In the genomic region with DNA sequence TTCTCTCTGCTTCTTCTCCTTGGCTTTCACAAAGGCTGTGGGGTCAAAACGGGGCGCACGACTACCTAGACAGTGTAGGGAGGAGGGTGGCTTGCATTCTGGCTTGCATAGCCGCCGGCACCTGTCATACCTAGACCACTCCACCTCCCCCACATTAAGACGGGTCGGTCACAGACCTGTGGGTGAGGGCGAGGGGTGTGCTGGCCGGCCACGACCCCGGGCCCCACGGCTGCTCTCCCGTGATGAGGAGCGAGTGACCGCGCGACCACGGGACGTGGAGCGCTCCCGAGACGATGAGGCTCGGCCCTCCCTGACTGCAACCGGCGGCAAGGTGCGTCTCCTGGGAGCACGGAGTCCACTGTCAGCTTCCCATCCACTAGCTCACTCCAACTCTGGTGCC, we compare ENCODE assay signal across 8 mouse cellular contexts. TPM values are rescaled to one million over a fixed set of nuclear protein-coding genes. Genes with fewer than 3 reads are reported as not detected.
DNase-seq lines count a peak whose midpoint lies in the region; ATAC-seq and TF ChIP-seq lines count a peak whose summit lies in the region.

No protein-coding gene starts in this region.

- peaks cover 25% of the 10 kb centered on the region for H3K27me3 ChIP-seq in heart, embryonic 13.5 days (replicated peaks)
- H3K27me3 ChIP-seq in hindbrain, embryonic 10.5 days (ENCODE audit: insufficient read depth, poor library complexity, severe bottlenecking) = peaks cover 27% of the 10 kb centered on the region
- peaks cover 14% of the 10 kb centered on the region for H3K27me3 ChIP-seq in liver, postnatal 0 days (ENCODE audit: insufficient read depth, low read length)

- H3K4me2 ChIP-seq in heart, embryonic 13.5 days = peak overlapping the region; percentile 80
- H3K4me2 ChIP-seq in liver, postnatal 0 days (ENCODE audit: low read depth, low read length) = 0 out of 2 replicates have a peak overlapping the region, but pooled peaks have one; percentile 72

- H3K9ac ChIP-seq in heart, embryonic 13.5 days = no peak overlapping the region; the same call in 1 of the 2 replicates
- no peak overlapping the region for H3K9ac ChIP-seq in liver, postnatal 0 days (replicated peaks)

- TF ChIP-seq EP300 in liver, postnatal 0 days (IDR thresholded peaks at IDR 0.05; ENCODE audit: low read depth) = no peak

- no peak for TF ChIP-seq POLR2A in cortical plate, adult 2 months (IDR thresholded peaks at IDR 0.05; ENCODE audit: extremely low read depth, insufficient read depth, low read length)

- peaks cover 23% of the 10 kb centered on the region for H3K4me1 ChIP-seq in heart, embryonic 13.5 days
- H3K4me1 ChIP-seq in cortical plate, adult 2 months (ENCODE audit: control insufficient read depth, insufficient read depth, low read length) = peaks cover 1% of the 10 kb centered on the region; the same call in 1 of the 2 replicates
- H3K4me1 ChIP-seq in hindbrain, embryonic 10.5 days (replicated peaks) = peaks cover 28% of the 10 kb centered on the region
- H3K4me1 ChIP-seq in liver, postnatal 0 days (ENCODE audit: insufficient read depth) = peaks cover 22% of the 10 kb centered on the region

- TF ChIP-seq CTCF in cortical plate, adult 2 months (IDR thresholded peaks at IDR 0.05; ENCODE audit: extremely low read depth, insufficient read depth, low read length) = no peak
- TF ChIP-seq CTCF in liver, postnatal 0 days (IDR thresholded peaks at IDR 0.05; ENCODE audit: low read depth) = no peak

- no peak for DNase-seq in heart, adult 9 months (ENCODE audit: low spot score in 2 of 2)
- no peak for DNase-seq in hindbrain, embryonic 10.5 days (ENCODE audit: low spot score)
- DNase-seq in liver, postnatal 0 days = no peak
- DNase-seq in spleen, adult 12 weeks (ENCODE audit: low spot score) = no peak
- no peak for DNase-seq in layer of hippocampus, postnatal 10 days (ENCODE audit: low spot score in 2 of 2)
- DNase-seq in lung, postnatal 25 days (ENCODE audit: low spot score) = no peak

- no peaks in the 10 kb centered on the region for H3K9me3 ChIP-seq in heart, embryonic 13.5 days
- H3K9me3 ChIP-seq in hindbrain, embryonic 10.5 days = no peaks in the 10 kb centered on the region
- H3K9me3 ChIP-seq in liver, postnatal 0 days (ENCODE audit: low read length) = no peaks in the 10 kb centered on the region

- peak overlapping the region; percentile 52; the same call in 1 of the 2 replicates for H3K4me3 ChIP-seq in heart, embryonic 13.5 days
- peak overlapping the region; percentile 46 for H3K4me3 ChIP-seq in cortical plate, adult 2 months (ENCODE audit: insufficient read depth, low read length)
- peak overlapping the region; percentile 54; the same call in 1 of the 2 replicates for H3K4me3 ChIP-seq in hindbrain, embryonic 10.5 days
- no peak overlapping the region for H3K4me3 ChIP-seq in liver, postnatal 0 days (ENCODE audit: low read depth, low read length)

- H3K27ac ChIP-seq in heart, embryonic 13.5 days (replicated peaks) = no peak overlapping the region
- no peak overlapping the region for H3K27ac ChIP-seq in cortical plate, adult 2 months (ENCODE audit: insufficient read depth, low read length)
- H3K27ac ChIP-seq in hindbrain, embryonic 10.5 days = no peak overlapping the region
- no peak overlapping the region for H3K27ac ChIP-seq in liver, postnatal 0 days (ENCODE audit: low read depth)

- WGBS in heart, embryonic 13.5 days = 30% methylated on average over 27 of the region's 27 CpGs
- WGBS in hindbrain, embryonic 10.5 days = 35% methylated on average over 27 of the region's 27 CpGs
- 39% methylated on average over 26 of the region's 27 CpGs for WGBS in liver, postnatal 0 days (ENCODE audit: insufficient replicate concordance)

- peaks cover 19% of the 10 kb centered on the region for H3K36me3 ChIP-seq in heart, embryonic 13.5 days
- peaks cover 15% of the 10 kb centered on the region for H3K36me3 ChIP-seq in hindbrain, embryonic 10.5 days
- H3K36me3 ChIP-seq in liver, postnatal 0 days (replicated peaks; ENCODE audit: insufficient read depth, low read length) = peaks cover 4% of the 10 kb centered on the region; the same call in 1 of the 2 replicates

- ATAC-seq in heart, embryonic 13.5 days (ENCODE audit: extremely low read depth, insufficient number of reproducible peaks, low FRiP score, low TSS enrichment) = no peak
- peak; percentile 11; the same call in 1 of the 2 replicates for ATAC-seq in liver, postnatal 0 days

RNA-seq across cellular contexts. Expression of gene Ccdc61, which starts 17.2 kb away (rescaled TPM):
- polyA plus RNA-seq in heart, embryonic 13.5 days (2015; fragmentation: Nextera tagmentation; extraction: Ambion mirVana) = 18.2 and 23.0 TPM in 2 replicates
- 14.7 and 15.8 TPM in 2 replicates for polyA plus RNA-seq in cortical plate, adult 2 months (2012; rRNA removed)
- 36.8 and 39.2 TPM in 2 replicates for polyA plus RNA-seq in hindbrain, embryonic 10.5 days (2016; fragmentation: Nextera tagmentation; extraction: Ambion mirVana)
- 5.6 and 7.5 TPM in 2 replicates for polyA plus RNA-seq in liver, postnatal 0 days (2015; fragmentation: Nextera tagmentation; extraction: Ambion mirVana)
- 10 to 100 TPM; 11.9 to 14.4 TPM for total RNA-seq in layer of hippocampus, postnatal 10 days (2021)

RNA-seq across cellular contexts. Expression of gene Pglyrp1, which starts 21.9 kb away (rescaled TPM):
- polyA plus RNA-seq in heart, embryonic 13.5 days (2015; fragmentation: Nextera tagmentation; extraction: Ambion mirVana) = 0.82 and 1.2 TPM in 2 replicates
- 15.7 and 16.0 TPM in 2 replicates for polyA plus RNA-seq in cortical plate, adult 2 months (2012; rRNA removed)
- 1.0 and 1.5 TPM in 2 replicates for polyA plus RNA-seq in hindbrain, embryonic 10.5 days (2016; fragmentation: Nextera tagmentation; extraction: Ambion mirVana)
- polyA plus RNA-seq in liver, postnatal 0 days (2015; fragmentation: Nextera tagmentation; extraction: Ambion mirVana) = 118 and 119 TPM in 2 replicates
- 10 to 100 TPM; 22.0 to 27.9 TPM for total RNA-seq in layer of hippocampus, postnatal 10 days (2021)

RNA-seq across cellular contexts. Expression of gene Nova2, which starts 32.7 kb away (rescaled TPM):
- polyA plus RNA-seq in heart, embryonic 13.5 days (2015; fragmentation: Nextera tagmentation; extraction: Ambion mirVana) = 0.52 and 0.60 TPM in 2 replicates
- polyA plus RNA-seq in cortical plate, adult 2 months (2012; rRNA removed) = 22.3 and 23.3 TPM in 2 replicates
- polyA plus RNA-seq in hindbrain, embryonic 10.5 days (2016; fragmentation: Nextera tagmentation; extraction: Ambion mirVana) = 3.5 and 7.3 TPM in 2 replicates
- 0.08 and 0.12 TPM in 2 replicates for polyA plus RNA-seq in liver, postnatal 0 days (2015; fragmentation: Nextera tagmentation; extraction: Ambion mirVana)
- total RNA-seq in layer of hippocampus, postnatal 10 days (2021) = 100 to 1,000 TPM; 106 to 112 TPM

RNA-seq across cellular contexts. Expression of gene Mill2, which starts 53.2 kb away (rescaled TPM):
- polyA plus RNA-seq in heart, embryonic 13.5 days (2015; fragmentation: Nextera tagmentation; extraction: Ambion mirVana) = 0.16 and 0.18 TPM in 2 replicates
- polyA plus RNA-seq in cortical plate, adult 2 months (2012; rRNA removed) = 2.5 and 2.6 TPM in 2 replicates
- 0.26 and 0.31 TPM in 2 replicates for polyA plus RNA-seq in hindbrain, embryonic 10.5 days (2016; fragmentation: Nextera tagmentation; extraction: Ambion mirVana)
- 0.17 and 0.36 TPM in 2 replicates for polyA plus RNA-seq in liver, postnatal 0 days (2015; fragmentation: Nextera tagmentation; extraction: Ambion mirVana)
- total RNA-seq in layer of hippocampus, postnatal 10 days (2021) = 1 to 10 TPM; 1.5 to 2.2 TPM
